In the genomic region with DNA sequence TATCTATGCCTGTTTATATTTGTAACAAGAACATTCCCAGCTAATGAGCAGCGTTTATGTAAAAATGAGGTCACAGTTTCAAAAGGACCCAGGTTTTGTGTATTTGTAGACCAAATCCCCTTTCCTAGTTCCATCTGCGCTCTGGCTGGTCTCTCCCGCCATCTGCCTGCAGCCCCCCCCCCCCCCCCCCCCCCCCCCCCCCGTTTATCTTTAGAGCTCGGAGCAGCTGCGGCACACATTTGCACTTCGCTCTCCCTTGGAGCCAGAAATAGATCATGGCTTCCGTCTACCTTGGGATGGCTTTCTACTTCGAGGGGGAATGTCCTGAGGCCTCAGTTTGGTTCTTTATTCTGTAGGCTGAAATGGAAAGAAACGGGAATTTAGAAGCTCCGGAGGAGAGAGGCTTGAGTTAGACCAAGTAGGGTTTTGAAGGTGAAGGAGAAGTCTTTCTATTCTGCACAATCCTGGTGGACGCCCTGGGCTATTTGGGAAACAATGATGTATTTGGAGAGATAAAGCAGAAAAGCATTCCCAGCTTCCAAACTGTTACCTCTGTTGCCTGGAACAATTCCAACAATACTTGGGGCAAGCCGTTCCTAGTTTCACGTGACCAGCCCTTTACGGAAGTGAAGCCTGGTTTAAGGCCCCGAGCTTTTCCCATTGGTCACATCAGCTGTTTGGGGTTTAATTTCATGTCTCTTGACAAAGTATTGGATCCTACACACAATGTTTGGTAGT, we compare ENCODE assay signal across 14 mouse cellular contexts. TPM values are rescaled to one million over a fixed set of nuclear protein-coding genes. Genes with fewer than 3 reads are reported as not detected.
DNase-seq lines count a peak whose midpoint lies in the region; ATAC-seq and TF ChIP-seq lines count a peak whose summit lies in the region.
"Had no signal": no experiment of that assay in that cellular context is flagged by ENCODE, and none has a peak within 500 bp of the region (broad histone marks: within the 10 kb centered on the region; RNA-seq: fewer than 3 reads in every experiment).

No protein-coding gene starts in this region.

- ATAC-seq in heart, embryonic 14.5 days (ENCODE audit: insufficient number of reproducible peaks, insufficient read depth, low FRiP score, low read depth): no peak
- no peak for ATAC-seq in midbrain, embryonic 11.5 days (ENCODE audit: low FRiP score)
- no peak for ATAC-seq in midbrain, embryonic 16.5 days
- no peak for ATAC-seq in hindbrain, postnatal 0 days

- H3K9ac ChIP-seq in heart, embryonic 14.5 days (ENCODE audit: low read length): no peak overlapping the region; the same call in 1 of the 2 replicates
- no peak overlapping the region for H3K9ac ChIP-seq in midbrain, embryonic 11.5 days (ENCODE audit: low read length)
- H3K9ac ChIP-seq in midbrain, embryonic 16.5 days (ENCODE audit: low read depth, low read length): no peak overlapping the region
- no peak overlapping the region for H3K9ac ChIP-seq in hindbrain, postnatal 0 days (replicated peaks; ENCODE audit: low read length)

- TF ChIP-seq CTCF in hindbrain, postnatal 0 days (IDR thresholded peaks at IDR 0.05; ENCODE audit: low read depth): no peak

- no peaks in the 10 kb centered on the region for H3K36me3 ChIP-seq in heart, embryonic 14.5 days (ENCODE audit: control insufficient read depth, insufficient read depth, low read length)
- no peaks in the 10 kb centered on the region for H3K36me3 ChIP-seq in midbrain, embryonic 11.5 days (ENCODE audit: control insufficient read depth, insufficient read depth, low read length)
- H3K36me3 ChIP-seq in midbrain, embryonic 16.5 days (ENCODE audit: control insufficient read depth, insufficient read depth, low read length): no peaks in the 10 kb centered on the region
- H3K36me3 ChIP-seq in hindbrain, postnatal 0 days (ENCODE audit: insufficient read depth, low read length): no peaks in the 10 kb centered on the region

- H3K4me3 ChIP-seq in heart, embryonic 14.5 days (ENCODE audit: control insufficient read depth in 1 of 2, insufficient read depth in 1 of 2, low read depth in 1 of 2, low read length in 2 of 2): no peak overlapping the region
- no peak overlapping the region for H3K4me3 ChIP-seq in midbrain, embryonic 11.5 days (ENCODE audit: low read depth, low read length)
- H3K4me3 ChIP-seq in midbrain, embryonic 16.5 days (ENCODE audit: low read depth, low read length): no peak overlapping the region
- H3K4me3 ChIP-seq in brown adipose tissue, adult 24 weeks (ENCODE audit: insufficient read depth, low read depth, low read length): no peak overlapping the region
- no peak overlapping the region for H3K4me3 ChIP-seq in hindbrain, postnatal 0 days (ENCODE audit: low read length)

- H3K4me2 ChIP-seq in heart, embryonic 14.5 days (ENCODE audit: low read length): peak overlapping the region; percentile 43; the same call in 1 of the 2 replicates
- no peak overlapping the region for H3K4me2 ChIP-seq in midbrain, embryonic 11.5 days
- H3K4me2 ChIP-seq in midbrain, embryonic 16.5 days (ENCODE audit: low read length): no peak overlapping the region
- no peak overlapping the region for H3K4me2 ChIP-seq in hindbrain, postnatal 0 days (ENCODE audit: low read depth, low read length)
- H3K4me2 ChIP-seq: liver, embryonic 11.5 days had no signal

- H3K27me3 ChIP-seq in heart, embryonic 14.5 days (ENCODE audit: control insufficient read depth, insufficient read depth, low read length): no peaks in the 10 kb centered on the region
- H3K27me3 ChIP-seq in midbrain, embryonic 11.5 days (ENCODE audit: control insufficient read depth, insufficient read depth, low read length): no peaks in the 10 kb centered on the region
- H3K27me3 ChIP-seq in midbrain, embryonic 16.5 days (ENCODE audit: control insufficient read depth, insufficient read depth, low read depth, low read length): no peaks in the 10 kb centered on the region
- no peaks in the 10 kb centered on the region; the same call in 1 of the 2 replicates for H3K27me3 ChIP-seq in hindbrain, postnatal 0 days (ENCODE audit: insufficient read depth, low read length)

- H3K4me1 ChIP-seq in heart, embryonic 14.5 days (ENCODE audit: control insufficient read depth in 2 of 2, insufficient read depth in 2 of 2, low read length in 2 of 2): peaks cover 9 to 10% of the 10 kb centered on the region in 2 experiments
- H3K4me1 ChIP-seq in midbrain, embryonic 11.5 days (ENCODE audit: control insufficient read depth, insufficient read depth, low read length): no peaks in the 10 kb centered on the region
- H3K4me1 ChIP-seq in midbrain, embryonic 16.5 days (ENCODE audit: control insufficient read depth, insufficient read depth, low read length): no peaks in the 10 kb centered on the region; the same call in 1 of the 2 replicates
- H3K4me1 ChIP-seq in brown adipose tissue, adult 24 weeks (ENCODE audit: control insufficient read depth, insufficient read depth, insufficient read length, low read length): peaks cover 2% of the 10 kb centered on the region; the same call in 1 of the 2 replicates
- no peaks in the 10 kb centered on the region for H3K4me1 ChIP-seq in hindbrain, postnatal 0 days (ENCODE audit: insufficient read depth, low read length)

- intact Hi-C loops in heart, postnatal 36 days (cut with DNase I): no loop called here

- peak overlapping the region; percentile 89 to 90 for H3K27ac ChIP-seq in heart, embryonic 14.5 days (replicated peaks in 1 of 2; ENCODE audit: control insufficient read depth in 1 of 2, insufficient read depth in 1 of 2, low read depth in 2 of 2, low read length in 2 of 2)
- no peak overlapping the region for H3K27ac ChIP-seq in midbrain, embryonic 11.5 days (ENCODE audit: low read depth, low read length)
- H3K27ac ChIP-seq in midbrain, embryonic 16.5 days (ENCODE audit: low read length): no peak overlapping the region
- H3K27ac ChIP-seq in brown adipose tissue, adult 24 weeks (replicated peaks; ENCODE audit: low read depth, low read length): peak overlapping the region; percentile 63
- no peak overlapping the region for H3K27ac ChIP-seq in hindbrain, postnatal 0 days

- DNase-seq in heart, postnatal 36 days: no peak
- DNase-seq in midbrain, embryonic 11.5 days (ENCODE audit: low spot score, missing footprints): peak; percentile 86
- peak; percentile 9 for DNase-seq in hindbrain, postnatal 0 days (ENCODE audit: low spot score)
- DNase-seq in right cerebral cortex, postnatal 25 days: no peak
- DNase-seq in cerebellum, adult 8-10 months: no peak
- DNase-seq: embryo, embryonic 11 days; kidney, adult 9 months; thymus, postnatal 36 days had no signal

- WGBS in heart, embryonic 14.5 days: 24% methylated on average over 14 of the region's 16 CpGs
- 72% methylated on average over 14 of the region's 16 CpGs for WGBS in midbrain, embryonic 11.5 days
- 53% methylated on average over 12 of the region's 16 CpGs for WGBS in midbrain, embryonic 16.5 days
- 47% methylated on average over 12 of the region's 16 CpGs for WGBS in hindbrain, postnatal 0 days

- no peaks in the 10 kb centered on the region for H3K9me3 ChIP-seq in heart, embryonic 14.5 days (ENCODE audit: control insufficient read depth, low read length)
- H3K9me3 ChIP-seq in midbrain, embryonic 11.5 days (ENCODE audit: control insufficient read depth, low read length): no peaks in the 10 kb centered on the region
- no peaks in the 10 kb centered on the region for H3K9me3 ChIP-seq in midbrain, embryonic 16.5 days (replicated peaks; ENCODE audit: control insufficient read depth, low read length, poor library complexity, severe bottlenecking)
- H3K9me3 ChIP-seq in hindbrain, postnatal 0 days (ENCODE audit: low read length): no peaks in the 10 kb centered on the region

RNA-seq across cellular contexts. Expression of a gene that starts 6.3 kb away (rescaled TPM):
- 0.81 and 1.5 TPM in 2 replicates for polyA plus RNA-seq in heart, embryonic 14.5 days (2014; fragmentation: Nextera tagmentation; extraction: Ambion mirVana)
- total RNA-seq in heart, postnatal 36 days (2021): 1 to 10 TPM; 4.2 to 4.7 TPM
- polyA plus RNA-seq in midbrain, embryonic 11.5 days (2014; fragmentation: Nextera tagmentation; extraction: Ambion mirVana): 0.11 and 0.25 TPM in 2 replicates
- 0.29 and 0.34 TPM in 2 replicates for polyA plus RNA-seq in midbrain, embryonic 16.5 days (2015; fragmentation: Nextera tagmentation; extraction: Ambion mirVana)
- 4.7 and 5.0 TPM in 2 replicates for polyA plus RNA-seq in brown adipose tissue, adult 24 weeks (2012; ENCODE audit: insufficient read depth, insufficient read length, missing spikeins)
- total RNA-seq in hindbrain, postnatal 0 days (2014; rRNA removed): 0.73 and 1.8 TPM in 2 replicates
- 0.70 and 0.92 TPM in 2 replicates for polyA plus RNA-seq in hindbrain, postnatal 0 days (2015; fragmentation: Nextera tagmentation; extraction: Ambion mirVana)

RNA-seq across cellular contexts. Expression of a gene that starts 9.2 kb away (rescaled TPM):
- polyA plus RNA-seq in heart, embryonic 14.5 days (2014; fragmentation: Nextera tagmentation; extraction: Ambion mirVana): 0.23 and 0.42 TPM in 2 replicates
- 1 to 10 TPM; 4.3 to 6.4 TPM for total RNA-seq in heart, postnatal 36 days (2021)
- polyA plus RNA-seq in midbrain, embryonic 11.5 days (2014; fragmentation: Nextera tagmentation; extraction: Ambion mirVana): 0.04 TPM in 1 of 2 replicates, not detected in the other
- polyA plus RNA-seq in midbrain, embryonic 16.5 days (2015; fragmentation: Nextera tagmentation; extraction: Ambion mirVana): 0.15 TPM in 1 of 2 replicates, not detected in the other
- 1.9 and 2.8 TPM in 2 replicates for polyA plus RNA-seq in brown adipose tissue, adult 24 weeks (2012; ENCODE audit: insufficient read depth, insufficient read length, missing spikeins)
- total RNA-seq in hindbrain, postnatal 0 days (2014; rRNA removed): 0.10 and 0.22 TPM in 2 replicates
- polyA plus RNA-seq in hindbrain, postnatal 0 days (2015; fragmentation: Nextera tagmentation; extraction: Ambion mirVana): 0.08 and 0.13 TPM in 2 replicates
- polyA plus RNA-seq: liver, embryonic 11.5 days had no signal

RNA-seq across cellular contexts. Expression of a gene that starts 10.6 kb away (rescaled TPM):
- not detected in 2 replicates for polyA plus RNA-seq in heart, embryonic 14.5 days (2014; fragmentation: Nextera tagmentation; extraction: Ambion mirVana)
- not detected for total RNA-seq in heart, postnatal 36 days (2021)
- not detected in 2 replicates for polyA plus RNA-seq in midbrain, embryonic 11.5 days (2014; fragmentation: Nextera tagmentation; extraction: Ambion mirVana)
- polyA plus RNA-seq in midbrain, embryonic 16.5 days (2015; fragmentation: Nextera tagmentation; extraction: Ambion mirVana): 0.06 TPM in 1 of 2 replicates, not detected in the other
- polyA plus RNA-seq in brown adipose tissue, adult 24 weeks (2012; ENCODE audit: insufficient read depth, insufficient read length, missing spikeins): not detected in 2 replicates
- not detected in 2 replicates for total RNA-seq in hindbrain, postnatal 0 days (2014; rRNA removed)
- not detected in 2 replicates for polyA plus RNA-seq in hindbrain, postnatal 0 days (2015; fragmentation: Nextera tagmentation; extraction: Ambion mirVana)
- total RNA-seq: gastrocnemius, adult 8-10 months; layer of hippocampus, postnatal 10 days had no signal
- polyA plus RNA-seq: liver, embryonic 11.5 days had no signal

RNA-seq across cellular contexts. Expression of a gene that starts 20.1 kb away (rescaled TPM):
- not detected in 2 replicates for polyA plus RNA-seq in heart, embryonic 14.5 days (2014; fragmentation: Nextera tagmentation; extraction: Ambion mirVana)
- total RNA-seq in heart, postnatal 36 days (2021): not detected
- polyA plus RNA-seq in midbrain, embryonic 11.5 days (2014; fragmentation: Nextera tagmentation; extraction: Ambion mirVana): not detected in 2 replicates
- not detected in 2 replicates for polyA plus RNA-seq in midbrain, embryonic 16.5 days (2015; fragmentation: Nextera tagmentation; extraction: Ambion mirVana)
- not detected in 2 replicates for polyA plus RNA-seq in brown adipose tissue, adult 24 weeks (2012; ENCODE audit: insufficient read depth, insufficient read length, missing spikeins)
- total RNA-seq in hindbrain, postnatal 0 days (2014; rRNA removed): 0.36 TPM in 1 of 2 replicates, not detected in the other
- polyA plus RNA-seq in hindbrain, postnatal 0 days (2015; fragmentation: Nextera tagmentation; extraction: Ambion mirVana): not detected in 2 replicates
- total RNA-seq: gastrocnemius, adult 8-10 months; layer of hippocampus, postnatal 10 days had no signal
- polyA plus RNA-seq: liver, embryonic 11.5 days had no signal

RNA-seq across cellular contexts. Expression of a gene that starts 50.1 kb away (rescaled TPM):
- not detected in 2 replicates for polyA plus RNA-seq in heart, embryonic 14.5 days (2014; fragmentation: Nextera tagmentation; extraction: Ambion mirVana)
- total RNA-seq in heart, postnatal 36 days (2021): not detected
- not detected in 2 replicates for polyA plus RNA-seq in midbrain, embryonic 11.5 days (2014; fragmentation: Nextera tagmentation; extraction: Ambion mirVana)
- not detected in 2 replicates for polyA plus RNA-seq in midbrain, embryonic 16.5 days (2015; fragmentation: Nextera tagmentation; extraction: Ambion mirVana)
- not detected in 2 replicates for polyA plus RNA-seq in brown adipose tissue, adult 24 weeks (2012; ENCODE audit: insufficient read depth, insufficient read length, missing spikeins)
- total RNA-seq in hindbrain, postnatal 0 days (2014; rRNA removed): not detected in 2 replicates
- not detected in 2 replicates for polyA plus RNA-seq in hindbrain, postnatal 0 days (2015; fragmentation: Nextera tagmentation; extraction: Ambion mirVana)
- total RNA-seq: gastrocnemius, adult 8-10 months; layer of hippocampus, postnatal 10 days had no signal
- polyA plus RNA-seq: liver, embryonic 11.5 days had no signal

Comparison
In these comparisons a context has a peak if more than half of its experiments do, and no peak if none do; other contexts are left out.
1. H3K27ac ChIP-seq: peak in heart, embryonic 14.5 days (2 of 2) and brown adipose tissue, adult 24 weeks (single experiment); none in midbrain, embryonic 11.5 days (single experiment), midbrain, embryonic 16.5 days (single experiment) and hindbrain, postnatal 0 days (single experiment).
2. DNase-seq: peak in midbrain, embryonic 11.5 days (single experiment) and hindbrain, postnatal 0 days (single experiment); none in heart, postnatal 36 days (0 of 2), right cerebral cortex, postnatal 25 days (single experiment) and cerebellum, adult 8-10 months (single experiment).